Mouse (Mus musculus): ENCODE data around the gene Cldn2. TPM values are rescaled to one million over a fixed set of nuclear protein-coding genes. Genes with fewer than 3 reads are reported as not detected.

The Cldn2 gene
- polyA plus RNA-seq, 2 experiments: 0.25 to 0.65 TPM

GRCm38 (mm10) chrX:139794072-139794845, 6.4 kb upstream of the Cldn2 start:
- no peak overlapping the region for H3K9ac ChIP-seq (ENCODE audit: low read depth, low read length, severe bottlenecking)
- DNase-seq (ENCODE audit: low spot score) (no peak), ATAC-seq (ENCODE audit: low FRiP score, low read depth) (no peak)
- 84% methylated on average over 7 of the region's 7 CpGs for WGBS
- H3K27me3 ChIP-seq (ENCODE audit: control insufficient read depth, insufficient read depth, low read length): no peaks in the 10 kb centered on the region
- H3K4me2 ChIP-seq (replicated peaks; ENCODE audit: low read depth, low read length, severe bottlenecking): no peak overlapping the region
- H3K4me3 ChIP-seq (replicated peaks; ENCODE audit: low read length): no peak overlapping the region
- no peaks in the 10 kb centered on the region for H3K9me3 ChIP-seq (ENCODE audit: control insufficient read depth, low read length)
- no peak overlapping the region for H3K27ac ChIP-seq (replicated peaks; ENCODE audit: low read depth, low read length)
- H3K36me3 ChIP-seq (ENCODE audit: control insufficient read depth, insufficient read depth, low read length): no peaks in the 10 kb centered on the region
- TF ChIP-seq POLR2A (IDR thresholded peaks at IDR 0.05; ENCODE audit: borderline replicate concordance, extremely low read depth, insufficient read depth, insufficient read length): no peak
- no peaks in the 10 kb centered on the region for H3K4me1 ChIP-seq (ENCODE audit: control insufficient read depth, insufficient read depth, low read length)

DNA sequence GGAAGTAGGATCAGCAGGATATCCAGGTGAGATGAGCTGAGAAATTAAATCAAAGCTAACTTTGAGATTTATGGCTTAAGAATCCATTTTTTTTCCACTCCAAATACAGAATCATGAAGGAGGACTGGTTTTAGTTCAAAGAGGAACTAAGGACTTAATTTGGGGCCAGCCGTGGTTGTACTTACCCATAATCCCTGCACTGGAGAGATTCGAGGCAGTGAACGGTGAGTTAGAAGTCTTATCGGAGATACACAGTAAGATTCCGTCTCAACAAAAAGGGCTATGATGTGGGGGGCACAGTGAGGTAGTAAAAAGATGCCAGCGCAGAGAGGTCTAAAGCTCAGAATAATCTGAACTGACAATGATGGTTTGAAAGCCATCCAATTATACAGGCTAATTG, 4.6 kb upstream of the Cldn2 start:
- no peak for ATAC-seq (ENCODE audit: low FRiP score, low read depth)
- Histone ChIP-seq H3K4me2 (replicated peaks; ENCODE audit: low read depth, low read length, severe bottlenecking) (no peak overlapping the region), H3K9me3 (ENCODE audit: control insufficient read depth, low read length) (no peaks in the 10 kb centered on the region), H3K9ac (ENCODE audit: low read depth, low read length, severe bottlenecking) (no peak overlapping the region), H3K4me3 (replicated peaks; ENCODE audit: low read length) (no peak overlapping the region), H3K27me3 (ENCODE audit: control insufficient read depth, insufficient read depth, low read length) (no peaks in the 10 kb centered on the region), H3K4me1 (ENCODE audit: control insufficient read depth, insufficient read depth, low read length) (no peaks in the 10 kb centered on the region), H3K36me3 (ENCODE audit: control insufficient read depth, insufficient read depth, low read length) (no peaks in the 10 kb centered on the region), H3K27ac (replicated peaks; ENCODE audit: low read depth, low read length) (no peak overlapping the region)
- 88% methylated on average over 6 of the region's 6 CpGs for WGBS
- TF ChIP-seq POLR2A (IDR thresholded peaks at IDR 0.05; ENCODE audit: borderline replicate concordance, extremely low read depth, insufficient read depth, insufficient read length): no peak
- no peak for DNase-seq (ENCODE audit: low spot score)

GRCm38 (mm10) chrX:139797875-139798274, 2.8 kb upstream of the Cldn2 start:
- H3K27ac ChIP-seq (replicated peaks; ENCODE audit: low read depth, low read length): no peak overlapping the region
- no peak overlapping the region for H3K9ac ChIP-seq (ENCODE audit: low read depth, low read length, severe bottlenecking)
- no peaks in the 10 kb centered on the region for H3K9me3 ChIP-seq (ENCODE audit: control insufficient read depth, low read length)
- no peak for TF ChIP-seq POLR2A (IDR thresholded peaks at IDR 0.05; ENCODE audit: borderline replicate concordance, extremely low read depth, insufficient read depth, insufficient read length)
- H3K36me3 ChIP-seq (ENCODE audit: control insufficient read depth, insufficient read depth, low read length): no peaks in the 10 kb centered on the region
- DNase-seq (ENCODE audit: low spot score): no peak
- ATAC-seq (ENCODE audit: low FRiP score, low read depth): no peak
- H3K4me3 ChIP-seq (replicated peaks; ENCODE audit: low read length): no peak overlapping the region
- H3K27me3 ChIP-seq (ENCODE audit: control insufficient read depth, insufficient read depth, low read length): no peaks in the 10 kb centered on the region
- WGBS: 75% methylated on average over 9 of the region's 9 CpGs
- no peak overlapping the region for H3K4me2 ChIP-seq (replicated peaks; ENCODE audit: low read depth, low read length, severe bottlenecking)
- no peaks in the 10 kb centered on the region for H3K4me1 ChIP-seq (ENCODE audit: control insufficient read depth, insufficient read depth, low read length)

DNA sequence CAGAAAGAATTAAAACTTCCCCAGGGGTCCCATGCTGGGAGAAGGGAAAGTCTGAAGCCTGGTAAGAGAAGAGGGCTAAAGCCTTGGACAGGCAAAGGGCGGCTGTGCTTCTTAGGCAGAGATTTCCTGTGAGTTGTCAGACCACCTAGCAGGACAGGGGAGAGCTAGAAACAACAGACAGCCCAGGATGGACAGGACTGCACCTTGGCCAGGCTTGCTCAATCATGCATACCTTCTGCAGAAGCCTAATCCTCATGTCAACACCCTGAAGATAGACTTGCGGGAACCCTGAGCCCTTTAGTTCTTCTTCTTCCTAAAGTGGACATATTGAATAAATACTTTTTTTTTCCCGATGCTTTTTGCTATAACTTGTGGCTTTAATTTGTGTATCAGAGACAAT, 675 bp upstream of the Cldn2 start:
- DNase-seq (ENCODE audit: low spot score) (no peak), ATAC-seq (ENCODE audit: low FRiP score, low read depth) (no peak)
- Histone ChIP-seq H3K36me3 (ENCODE audit: control insufficient read depth, insufficient read depth, low read length) (no peaks in the 10 kb centered on the region), H3K4me3 (replicated peaks; ENCODE audit: low read length) (no peak overlapping the region), H3K4me2 (replicated peaks; ENCODE audit: low read depth, low read length, severe bottlenecking) (no peak overlapping the region), H3K9me3 (ENCODE audit: control insufficient read depth, low read length) (no peaks in the 10 kb centered on the region), H3K9ac (ENCODE audit: low read depth, low read length, severe bottlenecking) (no peak overlapping the region), H3K27me3 (ENCODE audit: control insufficient read depth, insufficient read depth, low read length) (no peaks in the 10 kb centered on the region), H3K4me1 (ENCODE audit: control insufficient read depth, insufficient read depth, low read length) (no peaks in the 10 kb centered on the region), H3K27ac (replicated peaks; ENCODE audit: low read depth, low read length) (no peak overlapping the region)
- TF ChIP-seq POLR2A (IDR thresholded peaks at IDR 0.05; ENCODE audit: borderline replicate concordance, extremely low read depth, insufficient read depth, insufficient read length): no peak
- 78% methylated on average over 3 of the region's 3 CpGs for WGBS

DNA sequence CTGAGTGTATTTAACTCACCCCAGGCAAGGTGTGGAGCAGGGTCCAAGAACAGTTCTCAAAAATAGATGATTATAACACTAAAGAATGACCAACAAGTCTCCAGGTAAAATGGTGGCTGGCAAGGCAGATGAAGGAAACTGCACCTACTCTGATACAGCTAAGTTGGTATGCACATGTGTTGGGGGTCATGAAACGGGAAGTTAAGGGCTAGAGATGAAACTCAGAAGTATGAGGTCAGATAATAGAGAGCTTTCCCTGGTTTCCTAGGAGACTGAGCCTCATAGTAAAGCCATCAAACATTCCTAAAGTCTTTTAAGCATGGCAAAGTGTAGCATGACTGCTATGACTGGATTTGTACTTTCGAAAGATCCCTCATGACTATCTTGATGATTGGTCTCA, 2.4 kb downstream of the Cldn2 start:
- no peak overlapping the region for H3K9ac ChIP-seq (ENCODE audit: low read depth, low read length, severe bottlenecking)

More for the DNA sequence above, 2.4 kb downstream of the Cldn2 start:
- TF ChIP-seq POLR2A (IDR thresholded peaks at IDR 0.05; ENCODE audit: borderline replicate concordance, extremely low read depth, insufficient read depth, insufficient read length): no peak
- ATAC-seq (ENCODE audit: low FRiP score, low read depth): no peak
- WGBS: 68% methylated on average over 2 of the region's 2 CpGs
- Histone ChIP-seq H3K4me3 (replicated peaks; ENCODE audit: low read length) (no peak overlapping the region), H3K36me3 (ENCODE audit: control insufficient read depth, insufficient read depth, low read length) (no peaks in the 10 kb centered on the region), H3K27ac (replicated peaks; ENCODE audit: low read depth, low read length) (no peak overlapping the region), H3K4me2 (replicated peaks; ENCODE audit: low read depth, low read length, severe bottlenecking) (no peak overlapping the region), H3K4me1 (ENCODE audit: control insufficient read depth, insufficient read depth, low read length) (no peaks in the 10 kb centered on the region), H3K27me3 (ENCODE audit: control insufficient read depth, insufficient read depth, low read length) (no peaks in the 10 kb centered on the region), H3K9me3 (ENCODE audit: control insufficient read depth, low read length) (no peaks in the 10 kb centered on the region)
- no peak for DNase-seq (ENCODE audit: low spot score)
